Mouse (Mus musculus): Measurements from ENCODE around the gene Ccdc194.

Ccdc194 gene

DNA sequence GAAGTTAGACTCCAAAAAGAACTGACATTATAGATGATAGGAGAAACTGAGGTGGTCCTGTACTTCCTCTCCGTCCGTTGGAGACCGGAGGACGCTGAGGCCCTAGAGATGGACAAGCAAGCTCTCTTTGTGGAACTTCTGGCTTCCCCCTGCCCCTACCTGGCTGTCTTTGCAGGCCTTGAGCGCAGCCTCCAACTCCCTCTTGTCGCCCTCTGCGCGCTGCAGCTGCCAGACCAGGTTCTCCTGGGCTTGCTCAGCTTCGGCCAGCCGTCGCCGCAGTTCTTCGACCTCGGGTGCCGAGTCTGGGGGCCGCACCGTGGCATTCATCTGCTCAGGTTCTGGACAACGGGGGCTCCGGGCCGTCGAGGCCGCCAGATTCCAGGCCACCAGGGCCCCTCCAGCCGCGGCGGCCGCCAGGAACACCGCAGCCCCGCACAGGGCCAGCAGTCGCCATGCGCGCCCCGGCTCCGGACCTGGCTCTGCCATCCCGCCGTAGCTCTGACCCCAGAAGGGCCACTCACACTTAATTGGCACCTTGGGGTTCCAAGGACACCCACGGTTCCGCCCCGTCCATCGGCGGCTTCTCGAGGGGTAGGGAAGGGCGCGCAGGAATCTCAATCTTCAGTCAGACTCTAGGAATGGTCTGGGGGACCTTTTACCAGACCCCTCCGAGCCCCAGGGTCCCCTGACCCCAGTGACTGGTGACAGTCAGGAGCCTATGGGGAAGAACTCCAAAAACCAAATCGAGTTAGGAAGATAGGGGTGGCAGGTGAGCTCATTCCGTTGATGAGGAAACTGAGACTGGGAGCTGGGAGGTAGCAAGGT lies at the start of gene Ccdc194:
Gene Ccdc194 (minus strand): TSS at position 486 of the 825 bp plus-strand sequence.
- no peak for DNase-seq

DNA sequence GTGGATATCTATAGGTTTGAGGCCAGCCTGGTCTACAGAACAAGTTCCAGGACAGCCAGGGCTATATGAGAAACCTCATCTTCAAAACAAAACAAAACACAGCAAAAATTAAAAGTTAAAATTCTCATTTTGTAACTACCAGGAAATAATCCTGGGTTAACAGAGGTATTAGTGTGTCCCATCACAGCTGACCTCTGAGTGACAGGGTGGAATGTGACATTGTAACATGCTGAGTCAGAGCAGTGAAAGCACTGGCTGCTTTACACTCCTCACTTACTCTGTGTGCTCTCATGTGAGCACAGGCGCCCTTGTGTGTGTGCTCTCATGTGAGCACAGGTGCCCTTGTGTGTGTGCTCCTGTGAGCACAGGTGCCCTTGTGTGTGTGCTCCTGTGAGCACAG lies 49.5 kb upstream of the Ccdc194 start:
- no peak for DNase-seq

- no peak for DNase-seq
Measured at GRCm38 (mm10) chr8:71574426-71574825, 48.9 kb upstream of the Ccdc194 start.

- DNase-seq = peak; percentile 78
Measured at GRCm38 (mm10) chr8:71572847-71573633, 47.5 kb upstream of the Ccdc194 start.

DNA sequence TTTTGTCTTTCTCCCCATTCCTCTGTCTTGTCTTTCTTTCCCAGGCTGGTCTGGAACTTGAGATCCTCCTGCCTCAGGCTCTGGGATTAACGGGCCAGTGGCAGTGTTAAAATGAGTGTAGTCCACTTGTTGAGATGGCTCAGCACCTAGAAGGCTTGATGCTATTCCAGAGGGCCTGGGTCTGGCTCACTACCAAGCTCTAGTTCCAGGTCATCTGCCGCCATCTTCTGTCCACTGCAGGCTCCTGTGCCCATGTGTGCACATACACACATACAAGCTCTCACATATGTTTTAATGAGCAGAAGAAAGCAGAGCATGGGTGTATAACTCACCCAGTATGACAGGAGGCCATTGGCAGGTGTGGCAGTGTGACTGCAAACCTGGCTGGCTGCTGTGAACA lies 46.6 kb upstream of the Ccdc194 start:
- DNase-seq = no peak

DNA sequence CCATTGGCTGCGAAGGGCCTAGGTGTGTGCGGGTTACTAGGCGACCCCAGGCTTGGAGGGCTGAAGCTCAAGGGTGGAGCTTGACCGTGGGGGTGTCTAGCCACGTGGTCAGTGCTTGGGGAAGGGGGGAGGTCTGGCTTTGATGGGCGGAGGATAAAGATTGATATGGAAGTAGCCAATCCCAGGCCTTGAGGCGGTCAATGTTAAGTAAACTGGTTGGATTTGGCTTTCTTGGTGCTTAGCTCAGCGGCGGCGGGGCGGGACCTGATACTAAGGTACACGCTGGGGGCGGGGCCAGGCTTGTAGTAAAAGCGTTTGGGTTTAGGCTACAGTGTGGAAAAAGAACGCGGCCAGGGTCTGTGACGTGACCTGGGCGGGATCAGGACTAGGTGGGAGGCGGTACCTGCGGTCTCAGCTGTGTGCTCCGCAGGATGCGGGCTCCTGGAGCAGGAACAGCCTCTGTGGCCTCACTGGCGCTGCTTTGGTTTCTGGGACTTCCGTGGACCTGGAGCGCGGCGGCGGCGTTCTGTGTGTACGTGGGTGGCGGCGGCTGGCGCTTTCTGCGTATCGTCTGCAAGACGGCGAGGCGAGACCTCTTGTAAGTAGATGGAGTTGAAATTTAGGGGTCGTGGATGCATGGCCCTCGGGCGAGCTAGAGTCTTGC lies 44.9 kb upstream of the Ccdc194 start:
- DNase-seq = peak; percentile 98

GRCm38 (mm10) chr8:71569366-71570290 lies 44.1 kb upstream of the Ccdc194 start:
- peak; percentile 96 for DNase-seq

GRCm38 (mm10) chr8:71568941-71569340 lies 43.4 kb upstream of the Ccdc194 start:
- no peak for DNase-seq

DNA sequence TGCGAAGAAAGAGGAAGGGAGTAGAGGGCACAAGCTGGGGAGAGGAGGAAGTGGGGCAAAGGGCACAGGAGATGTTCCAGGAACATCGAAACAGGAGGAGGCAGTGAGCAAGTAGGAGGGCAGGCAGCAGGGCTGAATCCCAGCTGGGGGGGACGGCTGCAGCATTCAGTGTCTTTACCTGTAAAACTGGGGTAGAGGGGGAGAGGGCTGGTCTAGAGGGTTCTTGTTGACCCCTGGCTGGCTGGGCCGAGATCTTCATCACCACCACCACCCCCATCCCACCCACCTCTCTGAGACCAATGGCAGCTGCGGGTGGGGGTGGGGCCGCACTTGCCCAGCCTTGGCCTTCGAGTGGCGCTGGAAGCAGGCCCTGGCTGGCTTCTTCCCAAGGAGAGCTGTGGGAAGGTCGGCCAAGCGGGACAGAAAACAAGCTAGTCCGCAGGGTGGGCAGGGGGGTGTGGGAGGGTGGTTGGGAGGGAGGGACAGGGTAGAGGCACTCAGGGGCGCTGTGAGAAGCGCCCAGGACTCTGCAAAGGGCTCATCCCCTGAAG lies 43.0 kb upstream of the Ccdc194 start, which contains the start of gene Slc27a1:
Gene Slc27a1 (plus strand): TSS at position 496 of the 551 bp plus-strand sequence.
- DNase-seq = peak; percentile 91

GRCm38 (mm10) chr8:71567587-71567986 lies 42.1 kb upstream of the Ccdc194 start:
- no peak for DNase-seq

DNA sequence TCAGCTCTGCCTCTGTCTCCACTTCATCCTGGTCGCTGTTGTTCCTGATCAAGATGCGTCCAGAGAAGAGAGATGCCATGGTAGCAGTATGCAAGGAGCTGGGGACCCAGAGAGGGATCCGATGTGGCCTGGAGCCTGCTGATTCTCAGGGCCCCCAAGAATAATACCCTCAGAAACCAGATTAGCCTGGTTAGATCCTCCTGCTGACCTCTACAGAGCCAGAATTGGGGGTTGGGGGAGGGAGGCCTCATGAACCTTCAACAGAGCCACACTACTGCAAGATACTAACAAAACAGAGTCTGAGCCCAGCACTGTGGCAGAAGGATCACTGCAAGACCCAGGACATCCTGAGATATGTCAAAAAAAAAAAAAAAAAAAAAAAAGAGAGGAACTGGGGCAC lies 41.0 kb upstream of the Ccdc194 start, which contains the start of gene Nxnl1:
Gene Nxnl1 (minus strand): TSS at position 101 of the 400 bp plus-strand sequence.
- DNase-seq = no peak

DNA sequence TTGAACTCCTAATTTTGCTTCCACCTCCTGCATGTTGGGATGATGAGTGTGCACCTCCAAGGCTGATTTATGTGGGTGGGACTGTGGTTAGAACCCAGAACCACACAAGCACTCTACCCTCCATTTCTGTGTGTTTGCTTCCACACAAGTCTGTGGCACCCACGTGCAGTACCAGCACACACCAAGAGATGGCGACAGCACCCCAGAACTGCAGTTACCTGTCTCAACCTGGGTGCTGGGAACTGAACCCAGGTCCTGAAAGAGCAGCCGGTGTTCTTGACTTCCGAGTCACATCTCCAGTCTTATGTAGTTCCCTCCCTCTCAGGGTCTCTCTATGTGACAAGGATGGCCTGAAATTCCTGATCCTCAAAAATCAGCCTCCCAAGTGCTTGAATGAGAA lies 38.5 kb upstream of the Ccdc194 start:
- no peak for DNase-seq

DNA sequence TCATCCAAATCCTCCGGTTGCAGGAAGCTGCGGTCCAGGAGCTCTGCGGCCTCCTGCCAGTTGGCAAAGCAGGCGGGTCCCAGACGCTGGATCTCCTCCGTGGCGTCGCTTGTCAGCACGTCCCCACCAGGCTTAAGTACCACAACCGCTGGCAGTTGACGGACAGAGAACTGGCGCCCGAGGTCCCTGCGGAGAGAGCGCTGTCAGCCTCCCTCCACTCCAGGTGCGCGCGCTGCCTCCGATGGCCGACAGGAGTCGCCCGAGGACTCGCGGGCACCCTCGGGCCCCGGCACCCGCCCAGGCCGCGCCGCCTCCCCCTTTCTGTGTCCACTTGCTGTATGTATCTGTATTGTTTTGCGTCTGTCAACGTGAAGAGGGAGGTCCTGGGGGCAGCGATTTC lies 37.2 kb upstream of the Ccdc194 start:
- peak; percentile 87 for DNase-seq

- DNase-seq = peak; percentile 71
Measured at GRCm38 (mm10) chr8:71561401-71561800, 35.9 kb upstream of the Ccdc194 start.

- no peak for DNase-seq
Measured at GRCm38 (mm10) chr8:71560765-71561164, 35.3 kb upstream of the Ccdc194 start.

GRCm38 (mm10) chr8:71560071-71560470 lies 34.6 kb upstream of the Ccdc194 start:
- DNase-seq = no peak

DNA sequence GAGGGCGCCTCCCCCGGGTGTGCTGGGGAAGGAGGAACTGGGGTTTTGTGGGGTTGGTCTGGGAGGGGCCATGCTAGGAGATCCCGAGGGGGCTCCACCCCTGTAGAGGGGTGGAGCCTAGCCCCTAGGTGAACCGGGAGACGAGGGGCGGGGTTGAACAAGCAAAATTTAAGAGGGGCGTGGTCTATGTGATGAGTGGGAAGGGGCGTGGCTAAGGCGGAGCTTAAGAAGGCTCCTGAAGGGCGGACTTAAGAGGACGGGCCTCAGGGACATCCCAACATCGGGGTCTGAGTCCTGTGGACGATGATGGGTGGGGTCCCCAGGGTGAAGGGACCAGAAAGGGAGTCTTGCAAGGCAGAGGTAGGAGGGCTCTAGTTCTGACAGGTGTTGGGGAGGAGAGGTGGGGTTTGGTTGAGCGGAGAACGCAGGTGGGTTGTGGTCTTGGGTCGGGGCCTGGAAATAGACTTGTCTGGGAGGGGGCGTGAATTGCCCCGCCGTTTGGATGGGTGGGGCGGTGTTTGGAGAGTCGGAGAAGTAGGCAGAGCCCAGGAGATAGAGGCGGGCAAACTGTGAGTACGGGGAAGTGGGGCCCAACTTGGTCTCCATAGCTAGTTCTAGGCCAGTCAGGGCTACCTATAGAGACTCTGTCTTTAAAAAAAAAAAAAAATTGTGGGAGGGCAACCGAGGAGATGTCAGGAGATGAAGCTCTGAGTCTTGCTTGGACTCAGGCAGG lies 33.6 kb upstream of the Ccdc194 start:
- peak; percentile 86 for DNase-seq

DNA sequence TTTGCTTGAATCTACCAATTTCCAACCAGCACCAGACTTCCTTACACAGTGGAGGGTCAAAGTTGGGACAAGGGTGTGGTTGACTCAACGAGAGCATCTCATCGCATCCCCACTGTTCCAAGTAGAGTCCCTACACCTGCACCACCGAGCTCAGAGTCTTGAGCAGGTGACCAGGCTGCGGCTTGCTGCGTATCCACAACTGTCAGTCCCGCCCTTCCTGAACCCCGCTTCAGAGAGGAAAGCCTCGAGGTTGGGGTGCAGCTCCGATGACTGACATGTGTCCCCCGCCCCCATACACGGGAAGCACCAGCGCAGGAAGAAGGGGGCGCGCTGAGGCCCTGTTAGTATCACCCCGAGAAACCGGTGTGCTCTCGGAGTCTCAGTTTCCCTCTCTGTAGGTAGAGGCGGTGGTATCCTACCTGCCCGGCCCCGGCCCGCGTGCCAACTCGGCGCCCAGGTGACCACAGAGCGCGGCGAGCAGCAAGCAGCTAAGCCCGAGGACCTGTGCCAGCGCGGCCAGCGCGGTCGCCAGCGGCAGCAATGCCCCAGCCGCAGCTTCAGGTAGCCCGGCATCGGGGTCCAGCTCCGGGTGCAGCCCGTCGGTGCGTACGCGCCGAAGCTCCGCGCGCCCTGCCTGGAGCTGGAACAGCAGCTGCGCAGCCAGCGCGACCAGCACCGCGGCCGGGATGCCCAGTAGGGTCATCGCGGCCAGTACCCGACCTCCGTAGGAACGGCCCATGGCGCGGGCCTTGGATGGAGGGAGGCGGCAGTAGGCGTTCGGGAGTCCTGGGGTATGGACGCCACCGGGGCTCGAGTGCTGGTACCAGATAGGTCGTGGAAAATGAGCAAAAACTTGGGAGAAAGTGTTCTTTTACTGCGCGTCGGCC lies 32.8 kb upstream of the Ccdc194 start, which contains the start of gene Tmem221:
Gene Tmem221 (minus strand): TSS at position 801 of the 887 bp plus-strand sequence.
- no peak for DNase-seq

- DNase-seq = no peak
Measured at GRCm38 (mm10) chr8:71554644-71555043, 29.1 kb upstream of the Ccdc194 start.

DNA sequence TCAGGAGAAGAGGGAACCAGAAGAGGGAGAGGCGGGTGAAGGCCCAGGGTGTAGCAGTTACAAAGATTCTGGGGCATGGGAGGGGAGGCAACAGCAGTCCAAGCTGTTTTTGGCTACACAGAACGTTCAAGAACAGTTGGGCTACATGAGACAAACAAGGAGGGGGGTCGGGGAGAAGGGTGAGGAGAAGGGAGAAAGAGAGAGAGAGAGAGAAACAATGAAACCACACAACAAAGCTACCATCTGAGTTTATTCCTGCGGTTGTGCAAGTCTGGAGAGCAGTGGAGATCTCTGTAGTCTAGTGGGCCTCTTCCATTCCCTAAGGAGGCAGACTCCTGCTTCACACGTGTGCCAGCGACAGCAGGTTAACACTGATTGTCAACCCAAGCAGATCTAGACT lies 28.5 kb upstream of the Ccdc194 start:
- no peak for DNase-seq

Measured in kidney, postnatal 14 days (tissue).